Mouse (Mus musculus): ENCODE data around the gene Gal3st1. TPM values are rescaled to one million over a fixed set of nuclear protein-coding genes. Genes with fewer than 3 reads are reported as not detected.

The Gal3st1 gene
- total RNA-seq, 2 experiments from 2014 or later: 9.8 to 9.9 TPM

- peak; percentile 78 for DNase-seq (ENCODE audit: extremely low spot score in 1 of 2, low spot score in 2 of 2)
- no peak for TF ChIP-seq CTCF (IDR thresholded peaks at IDR 0.05)
- Histone ChIP-seq H3K27ac (peak within 1 kb of the TSS; percentile 94), H3K4me3 (peak within 1 kb of the TSS; percentile 96)
- intact Hi-C loops (cut with DNase I): no loop called here
Measured at GRCm38 (mm10) chr11:3963610-3964415, 19.6 kb upstream of the Gal3st1 start, which contains the start of gene Pes1. Gene Pes1, plus strand, starts transcription at chr11:3963975.

DNA sequence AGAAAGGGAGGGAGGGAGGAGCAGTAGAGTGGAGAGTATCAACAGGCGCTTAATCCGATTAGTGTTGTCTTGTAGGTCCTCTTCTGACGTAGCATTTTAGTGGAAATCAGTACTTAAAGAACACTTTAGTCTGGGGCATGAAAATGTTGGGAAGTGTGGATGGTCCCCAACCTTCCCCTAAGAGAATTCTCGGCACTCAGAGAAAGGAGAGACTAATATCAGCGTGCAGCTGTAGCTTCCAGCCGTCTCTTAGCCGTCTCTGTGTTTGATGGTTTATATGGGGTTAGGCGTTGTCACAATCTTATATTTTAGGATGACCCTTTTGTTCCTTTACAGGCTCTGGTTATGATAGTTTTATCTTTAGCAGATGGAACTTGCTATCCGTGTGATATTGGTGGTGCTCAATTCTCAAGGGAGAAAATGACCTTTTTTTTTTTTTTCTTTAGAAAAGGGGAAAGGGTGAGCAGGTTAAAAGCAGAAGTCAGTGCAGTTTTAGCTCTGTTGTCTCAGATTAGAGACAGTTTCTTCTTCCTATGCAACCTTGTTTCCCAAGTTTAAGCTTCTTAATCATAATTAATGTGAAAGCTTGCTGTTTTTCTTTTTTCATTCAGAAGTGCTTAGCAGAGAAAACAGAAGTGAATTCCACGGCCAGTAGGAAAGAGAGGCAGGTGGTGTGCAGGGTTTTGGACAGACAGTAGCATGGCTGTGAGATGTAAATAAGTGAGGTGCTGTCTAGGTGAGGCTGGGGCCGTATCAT lies 18.8 kb upstream of the Gal3st1 start:
- no peak for TF ChIP-seq CTCF (IDR thresholded peaks at IDR 0.05)
- intact Hi-C loops (cut with DNase I): no loop called here
- no peak overlapping the region; the same call in 1 of the 2 replicates for H3K27ac ChIP-seq
- H3K4me3 ChIP-seq: peak overlapping the region; percentile 96
- DNase-seq (ENCODE audit: extremely low spot score in 1 of 2, low spot score in 2 of 2): no peak

DNA sequence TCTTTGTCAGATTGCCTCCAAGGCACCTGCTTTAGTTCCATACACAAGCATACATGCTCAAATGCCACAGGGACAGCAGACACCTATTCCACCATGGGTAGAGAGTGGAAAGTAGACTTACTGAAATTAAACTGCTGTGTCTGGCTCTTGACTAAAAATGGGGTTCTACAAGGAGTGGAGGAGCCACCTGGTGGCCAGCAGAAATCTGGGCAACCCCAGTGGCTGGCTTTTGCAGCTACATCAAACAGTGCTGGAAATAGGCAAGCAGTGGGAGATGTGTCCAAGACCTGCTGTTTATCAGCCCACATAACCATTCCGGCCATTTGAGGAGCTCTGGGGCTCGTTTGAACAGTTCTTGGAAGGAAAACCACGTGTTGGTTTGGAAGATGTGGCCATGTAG lies 13.6 kb upstream of the Gal3st1 start:
- intact Hi-C loops (cut with DNase I): no loop called here
- H3K4me3 ChIP-seq: no peak overlapping the region
- peak in 1 of 2 experiments; percentile 13 for DNase-seq (ENCODE audit: extremely low spot score in 1 of 2, low spot score in 2 of 2)
- H3K27ac ChIP-seq: no peak overlapping the region
- TF ChIP-seq CTCF (IDR thresholded peaks at IDR 0.05): peak; percentile 55

GRCm38 (mm10) chr11:3970361-3970760 lies 13.1 kb upstream of the Gal3st1 start:
- TF ChIP-seq CTCF (IDR thresholded peaks at IDR 0.05): no peak
- intact Hi-C loops (cut with DNase I): no loop called here
- peak in 1 of 2 experiments; percentile 5 for DNase-seq (ENCODE audit: extremely low spot score in 1 of 2, low spot score in 2 of 2)
- Histone ChIP-seq H3K27ac (no peak overlapping the region), H3K4me3 (no peak overlapping the region)

DNA sequence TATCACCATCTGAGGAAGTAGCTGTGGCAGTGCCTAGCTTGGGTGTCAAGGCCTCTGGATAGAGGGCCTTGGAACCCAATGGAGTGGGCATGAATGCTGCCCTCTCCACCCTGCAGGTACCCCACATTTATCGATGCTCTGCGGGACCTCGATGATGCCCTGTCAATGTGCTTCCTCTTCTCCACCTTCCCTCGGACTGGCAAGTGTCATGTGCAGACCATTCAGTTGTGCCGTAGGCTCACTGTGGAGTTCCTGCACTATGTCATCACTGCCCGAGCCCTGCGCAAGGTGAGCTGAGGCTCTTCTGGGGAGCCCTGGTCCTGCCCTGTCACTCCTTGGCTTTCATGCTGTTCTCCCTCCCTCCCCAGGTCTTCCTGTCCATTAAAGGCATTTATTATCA lies 10.4 kb upstream of the Gal3st1 start:
- no peak overlapping the region for H3K4me3 ChIP-seq
- DNase-seq (ENCODE audit: extremely low spot score in 1 of 2, low spot score in 2 of 2): no peak
- intact Hi-C loops (cut with DNase I): no loop called here
- no peak overlapping the region for H3K27ac ChIP-seq
- no peak for TF ChIP-seq CTCF (IDR thresholded peaks at IDR 0.05)

- Histone ChIP-seq H3K27ac (no peak overlapping the region), H3K4me3 (no peak overlapping the region)
- no peak for DNase-seq (ENCODE audit: extremely low spot score in 1 of 2, low spot score in 2 of 2)
Measured at GRCm38 (mm10) chr11:3974311-3974710, 9.1 kb upstream of the Gal3st1 start.

DNA sequence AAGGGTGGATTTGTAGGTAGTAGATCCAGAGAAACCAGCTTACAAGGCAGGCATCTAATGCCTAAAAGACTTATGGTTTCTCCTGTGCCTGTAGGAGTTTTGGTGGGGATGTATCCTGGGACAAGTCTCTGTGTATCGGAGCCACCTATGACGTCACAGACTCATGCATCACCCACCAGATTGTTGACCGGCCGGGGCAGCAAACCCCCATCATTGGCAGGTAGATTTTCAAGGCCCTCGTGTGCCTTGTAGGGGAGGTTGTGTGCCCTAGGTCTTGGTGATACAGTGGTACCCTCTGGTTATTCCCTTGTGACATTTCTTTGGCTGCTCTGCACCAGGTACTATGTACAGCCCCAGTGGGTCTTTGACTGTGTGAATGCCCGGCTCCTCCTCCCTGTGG lies 6.8 kb upstream of the Gal3st1 start, which contains the start of gene 4930556J24Rik:
4930556J24Rik (minus strand) TSS at position 101 of the 400 bp plus-strand sequence.
- Histone ChIP-seq H3K4me3 (no peak within 1 kb of the TSS), H3K27ac (no peak within 1 kb of the TSS)
- no peak for TF ChIP-seq CTCF (IDR thresholded peaks at IDR 0.05)
- intact Hi-C loops (cut with DNase I): no loop called here
- DNase-seq (ENCODE audit: extremely low spot score in 1 of 2, low spot score in 2 of 2): no peak

More at GRCm38 (mm10) chr11:3974311-3974710, 9.1 kb upstream of the Gal3st1 start:
- intact Hi-C loops (cut with DNase I): no loop called here
- TF ChIP-seq CTCF (IDR thresholded peaks at IDR 0.05): no peak

GRCm38 (mm10) chr11:3978421-3978820 lies 5.0 kb upstream of the Gal3st1 start:
- Histone ChIP-seq H3K27ac (no peak overlapping the region), H3K4me3 (no peak overlapping the region)
- intact Hi-C loops (cut with DNase I): no loop called here
- DNase-seq (ENCODE audit: extremely low spot score in 1 of 2, low spot score in 2 of 2): no peak
- no peak for TF ChIP-seq CTCF (IDR thresholded peaks at IDR 0.05)

GRCm38 (mm10) chr11:3981536-3981935 lies 1.9 kb upstream of the Gal3st1 start:
- no peak for TF ChIP-seq CTCF (IDR thresholded peaks at IDR 0.05)
- no peak overlapping the region for H3K4me3 ChIP-seq
- H3K27ac ChIP-seq: no peak overlapping the region
- no peak for DNase-seq (ENCODE audit: extremely low spot score in 1 of 2, low spot score in 2 of 2)
- intact Hi-C loops (cut with DNase I): no loop called here

GRCm38 (mm10) chr11:3982275-3983209 lies 894 bp upstream of the Gal3st1 start:
- intact Hi-C loops (cut with DNase I): no loop called here
- H3K4me3 ChIP-seq: no peak overlapping the region; the same call in 1 of the 2 replicates
- DNase-seq (ENCODE audit: extremely low spot score in 1 of 2, low spot score in 2 of 2): no peak
- H3K27ac ChIP-seq: peak overlapping the region; percentile 87
- TF ChIP-seq CTCF (IDR thresholded peaks at IDR 0.05): no peak

Data from left cerebral cortex, adult 2 months (tissue).